Mouse (Mus musculus): ENCODE results near the gene Pgc.

Gene Pgc

GRCm38 (mm10) chr17:47751811-47752210, 25.2 kb downstream of the Pgc start:
- no peak for DNase-seq

- DNase-seq, result no peak
These were observed 26.6 kb downstream of the Pgc start for GRCm38 (mm10) chr17:47753130-47753775.

DNA sequence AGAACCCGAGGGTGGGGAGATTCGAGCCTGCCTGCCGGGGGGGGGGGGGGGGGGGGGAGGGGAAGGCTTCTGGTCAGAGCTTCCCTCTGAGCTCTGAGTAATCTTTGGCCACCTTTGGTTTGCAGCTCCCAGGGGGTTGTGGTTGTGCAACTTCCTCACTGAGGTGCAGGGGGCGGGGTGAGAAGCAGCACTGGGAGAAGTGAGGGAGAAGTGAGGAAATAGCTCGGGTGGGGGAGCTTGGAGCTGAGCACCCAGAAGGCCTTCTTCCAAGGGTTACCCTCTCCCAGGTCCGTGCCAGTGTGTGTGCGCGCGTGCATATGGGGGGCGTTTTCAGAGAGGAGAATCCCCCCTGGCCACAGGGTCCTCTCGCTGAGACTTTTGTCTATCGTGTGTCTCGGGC, 27.6 kb downstream of the Pgc start:
- no peak for DNase-seq

DNA sequence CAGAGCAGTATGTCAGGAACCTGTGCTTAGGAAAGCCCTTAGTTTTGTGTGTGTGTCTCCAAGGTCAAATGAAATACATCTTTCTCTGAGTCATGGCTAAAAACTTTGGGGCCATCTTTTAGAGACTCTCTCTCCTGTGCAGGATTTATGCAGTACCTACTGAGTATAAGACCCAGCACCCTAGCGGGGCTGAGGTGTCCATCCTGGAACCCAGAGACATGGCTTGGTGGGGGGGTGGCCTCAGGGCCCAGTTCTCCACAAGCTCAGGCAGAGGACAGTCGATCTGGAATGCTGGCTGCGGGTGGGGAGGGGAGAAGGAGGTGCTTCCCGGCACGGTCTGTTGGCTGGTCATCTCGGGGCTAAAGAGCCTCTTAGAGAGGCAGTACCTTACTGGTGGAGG, 29.7 kb downstream of the Pgc start:
- DNase-seq, result no peak

GRCm38 (mm10) chr17:47757056-47757610, 30.5 kb downstream of the Pgc start:
- no peak for DNase-seq

- peak; percentile 59 to 70 for DNase-seq
These were observed 33.2 kb downstream of the Pgc start for GRCm38 (mm10) chr17:47759702-47760410.

DNA sequence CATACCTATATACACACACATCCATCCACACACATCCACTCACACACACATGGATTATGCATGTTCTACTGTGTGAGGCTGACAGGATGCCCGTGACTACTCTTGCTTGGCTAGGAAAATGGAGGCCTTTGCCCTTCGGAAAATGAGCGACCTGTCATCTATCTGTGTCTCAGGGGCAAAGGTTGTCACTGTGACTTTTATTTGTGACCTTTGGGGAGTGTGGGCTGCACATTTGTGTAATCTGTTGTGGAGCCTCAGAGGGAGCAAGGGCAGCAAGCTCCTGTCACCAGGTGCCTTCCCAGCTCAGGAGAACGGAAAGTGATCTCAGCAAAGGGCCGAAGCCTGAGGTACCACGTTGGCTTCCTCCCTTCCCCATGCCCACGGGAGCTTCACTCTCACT, 35.4 kb downstream of the Pgc start:
- DNase-seq, result no peak

DNA sequence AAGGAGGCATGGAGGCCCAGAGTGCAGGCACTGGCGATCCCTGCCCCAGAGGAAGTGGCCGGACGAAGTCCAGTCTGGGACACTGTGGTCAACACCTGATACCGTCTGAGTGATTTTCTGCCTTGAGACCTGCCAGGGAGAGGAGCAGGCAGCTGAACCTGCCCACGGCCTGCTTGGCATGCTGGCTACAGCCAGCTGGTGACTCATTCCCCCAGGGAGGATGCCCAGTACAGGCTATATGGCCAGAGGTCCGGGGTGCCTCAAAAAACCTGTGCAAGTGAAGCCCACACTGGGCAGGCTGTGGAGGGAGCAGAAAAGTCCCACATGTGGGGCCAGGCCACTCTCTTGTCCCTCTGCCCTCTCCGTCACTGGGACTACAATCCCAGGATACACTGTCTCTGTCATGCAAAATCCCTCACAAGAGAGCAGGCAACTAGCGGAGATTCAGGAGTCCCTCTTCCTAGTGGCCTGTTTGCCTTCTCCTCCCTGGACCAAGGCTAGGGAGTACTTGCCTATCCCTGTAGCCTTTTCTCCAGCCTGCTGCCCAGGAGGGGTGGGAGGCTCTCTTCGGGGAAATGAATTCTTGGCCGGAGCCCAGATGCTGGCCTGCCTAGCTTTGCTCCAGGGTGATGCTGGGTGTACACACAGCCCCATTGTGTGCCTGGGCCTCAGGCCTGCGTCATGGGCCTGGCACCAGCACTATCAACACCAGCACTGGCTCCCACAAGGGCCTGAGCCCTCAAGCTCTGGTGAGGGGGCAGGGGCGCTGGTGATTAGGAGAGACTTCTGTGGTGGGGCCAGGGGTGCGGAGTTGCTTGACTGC, 36.1 kb downstream of the Pgc start:
- DNase-seq, result peak; percentile 67 to 76

DNA sequence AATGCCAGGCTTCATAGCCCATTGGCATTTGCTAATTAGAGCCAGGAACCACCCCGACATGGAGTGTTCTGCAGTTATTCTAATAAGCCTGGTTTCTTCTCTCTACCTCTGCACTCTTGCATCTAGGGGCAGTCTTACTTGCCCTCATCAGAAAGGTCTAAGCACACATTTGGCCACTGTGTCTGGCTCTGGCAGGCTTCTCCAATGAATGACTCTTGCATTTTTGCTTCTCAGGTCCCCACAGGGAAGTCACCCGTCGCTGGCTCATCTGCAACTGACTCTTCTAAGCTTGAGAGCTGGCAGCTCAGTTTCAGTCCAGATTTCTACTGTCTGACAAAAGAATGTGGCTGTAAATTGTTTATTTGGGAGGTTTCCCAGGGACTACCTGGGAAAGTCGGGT, 39.3 kb downstream of the Pgc start:
- no peak for DNase-seq

- no peak for DNase-seq
These were observed 39.9 kb downstream of the Pgc start for GRCm38 (mm10) chr17:47766407-47767043.

DNA sequence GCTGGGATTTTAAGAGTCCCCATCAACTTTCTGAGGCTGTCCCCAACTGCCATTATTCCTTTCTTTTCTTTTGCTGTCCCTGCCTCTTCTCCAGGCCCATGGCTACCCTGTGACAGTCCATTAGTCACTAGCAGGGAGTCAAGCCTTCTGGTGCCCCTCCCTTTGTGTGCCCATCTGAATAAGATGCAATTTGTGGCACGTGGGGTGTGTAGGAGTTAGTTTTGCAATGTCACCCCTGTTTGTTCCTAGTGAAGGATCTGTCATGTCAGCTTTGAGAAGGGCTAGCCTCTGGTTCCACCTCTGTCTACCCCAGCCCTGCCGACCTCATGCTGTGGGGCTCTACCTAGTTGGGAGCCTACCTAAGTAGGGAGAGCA, 40.4 kb downstream of the Pgc start:
- no peak for DNase-seq

GRCm38 (mm10) chr17:47767456-47768141, 41.0 kb downstream of the Pgc start:
- no peak for DNase-seq

- no peak for DNase-seq
These were observed 42.1 kb downstream of the Pgc start for GRCm38 (mm10) chr17:47768707-47769276.

- no peak for DNase-seq
These were observed 43.0 kb downstream of the Pgc start for GRCm38 (mm10) chr17:47769389-47770299.

GRCm38 (mm10) chr17:47773604-47774003, 47.0 kb downstream of the Pgc start:
- DNase-seq, result no peak

DNA sequence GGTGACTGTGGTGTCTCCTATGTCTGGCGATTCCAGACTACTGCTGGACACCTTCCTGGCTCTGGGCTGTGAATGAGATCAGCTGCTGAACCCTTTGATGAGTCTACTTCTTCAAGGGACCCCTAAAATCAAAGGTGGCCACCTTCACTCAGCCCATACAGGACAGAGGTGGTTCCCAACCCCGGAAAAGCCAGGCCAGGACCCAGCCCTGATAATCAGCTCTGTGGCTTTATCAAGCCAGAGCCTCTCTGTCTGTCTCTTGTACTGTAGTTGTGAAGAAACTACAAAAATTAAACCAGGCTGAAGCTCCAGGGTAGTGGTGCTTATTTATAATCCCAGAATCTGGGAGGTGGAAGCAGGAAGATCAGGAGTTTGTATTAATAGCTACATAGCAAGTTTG, 50.5 kb downstream of the Pgc start:
- DNase-seq, result no peak

DNA sequence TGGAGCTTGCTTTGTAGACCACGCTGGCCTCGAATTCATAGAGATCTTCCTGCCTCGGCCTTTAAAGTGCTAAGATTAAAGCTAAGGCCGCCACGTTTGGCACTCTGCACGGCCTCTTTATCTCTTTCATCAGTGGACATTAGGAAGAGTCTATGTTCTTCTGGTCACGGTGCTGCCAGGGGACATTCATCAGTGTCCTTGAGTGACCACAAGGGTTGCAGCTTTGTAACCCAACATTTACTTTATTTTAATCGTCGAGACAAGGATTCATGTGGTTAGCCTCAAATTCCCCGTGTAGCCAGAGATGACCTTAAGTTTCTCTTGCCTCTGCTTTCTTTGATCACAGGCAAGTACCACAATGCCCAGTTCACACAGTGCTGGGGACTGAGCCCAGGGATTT, 53.8 kb downstream of the Pgc start:
- DNase-seq, result no peak

- DNase-seq, result no peak
These were observed 55.8 kb downstream of the Pgc start for GRCm38 (mm10) chr17:47782486-47782885.

DNA sequence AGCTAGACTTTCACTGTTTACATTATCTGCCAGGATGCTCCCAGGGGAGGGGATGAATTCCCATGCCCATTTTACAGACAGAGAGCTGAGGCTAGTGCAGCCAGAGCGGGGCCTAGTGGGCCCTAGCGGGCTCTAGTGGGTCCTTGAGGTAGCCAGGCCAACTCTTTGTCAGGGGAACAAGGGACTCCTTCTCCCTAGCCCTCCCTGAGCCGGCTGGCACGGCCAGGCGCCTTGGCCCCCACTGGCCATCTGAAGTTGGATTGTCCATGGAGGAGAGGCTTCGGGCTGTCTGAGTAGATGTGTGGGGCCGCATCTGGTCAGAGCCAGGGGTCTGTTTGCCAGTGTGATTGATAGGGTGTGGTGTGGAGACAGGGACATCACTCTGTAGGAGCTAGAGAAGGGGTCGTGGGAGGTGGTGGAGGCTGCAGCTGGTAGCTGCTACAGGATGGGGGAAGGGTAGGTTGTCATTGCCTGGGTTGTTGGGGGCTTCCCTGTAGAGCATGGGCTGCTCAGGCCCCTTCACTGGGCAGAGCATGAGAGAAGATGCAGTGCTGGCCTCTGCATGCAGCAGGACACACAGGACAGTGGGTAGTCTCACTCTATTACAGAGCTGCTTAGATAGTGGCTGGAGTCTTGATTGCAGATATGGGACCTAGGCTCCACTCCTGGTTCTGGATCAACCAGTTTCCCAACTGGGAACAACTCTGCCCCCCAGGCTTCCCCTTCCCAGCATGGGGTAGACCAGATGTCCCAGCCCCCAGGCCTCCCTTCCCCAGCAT, 57.0 kb downstream of the Pgc start:
- DNase-seq, result no peak
